Mouse (Mus musculus) testis, adult 2 months (tissue): ENCODE measurements around the gene Supt4a. TPM values are rescaled to one million over a fixed set of nuclear protein-coding genes. Genes with fewer than 3 reads are reported as not detected.
A peak's percentile ranks its signal among the peaks of the same experiment; 100 is the strongest.

Source experiments
- H3K27ac ChIP-seq: fragments of 200-500 bp; 2 replicates; pipeline ENCODE4 v1.5.1; 2012; ENCODE audit warnings: low read depth, low read length; ENCODE audit not compliant: control insufficient read depth, insufficient read depth
- H3K27me3 ChIP-seq: fragments of 200-500 bp; 2 replicates; pipeline ENCODE4 v1.6.1; 2012; ENCODE audit warnings: mild to moderate bottlenecking, low read length, moderate library complexity; ENCODE audit not compliant: control insufficient read depth, insufficient read depth
- H3K36me3 ChIP-seq: fragments of 200-500 bp; 2 replicates; pipeline ENCODE4 v1.6.1; 2012; ENCODE audit warnings: mild to moderate bottlenecking, low read length; ENCODE audit not compliant: control insufficient read depth, insufficient read depth
- H3K4me1 ChIP-seq: fragments of 200-500 bp; 2 replicates; pipeline ENCODE4 v1.6.1; 2012; ENCODE audit warnings: low read length; ENCODE audit not compliant: control insufficient read depth, insufficient read depth
- H3K4me3 ChIP-seq: fragments of 200-500 bp; 2 replicates; pipeline ENCODE4 v1.5.1; 2012; ENCODE audit warnings: low read depth, mild to moderate bottlenecking, low read length, moderate library complexity, mixed read lengths; ENCODE audit not compliant: control insufficient read depth
- CTCF ChIP-seq: fragments of 200-500 bp; IDR thresholded peaks from 2 replicates; pipeline ENCODE4 v1.5.1; 2012; ENCODE audit warnings: low read depth, mild to moderate bottlenecking, inconsistent platforms, low read length, moderate library complexity; ENCODE audit not compliant: control insufficient read depth, insufficient read depth, insufficient replicate concordance
- POLR2A ChIP-seq: fragments of 200-500 bp; IDR thresholded peaks from 2 replicates; pipeline ENCODE4 v1.6.1; 2012; ENCODE audit warnings: low read depth, mild to moderate bottlenecking, inconsistent platforms, low read length, moderate library complexity; ENCODE audit not compliant: control insufficient read depth
- polyA plus RNA-seq: library from polyadenylated mRNA; depleted of rRNA; stranded (reverse); fragments of >200 nt; gene quantifications from 2 replicates; pipeline ENCODE4 v1.2.3, GENCODE M21; 2012

Supt4a gene
- polyA plus RNA-seq, 1 experiment, result 54.9 TPM

DNA sequence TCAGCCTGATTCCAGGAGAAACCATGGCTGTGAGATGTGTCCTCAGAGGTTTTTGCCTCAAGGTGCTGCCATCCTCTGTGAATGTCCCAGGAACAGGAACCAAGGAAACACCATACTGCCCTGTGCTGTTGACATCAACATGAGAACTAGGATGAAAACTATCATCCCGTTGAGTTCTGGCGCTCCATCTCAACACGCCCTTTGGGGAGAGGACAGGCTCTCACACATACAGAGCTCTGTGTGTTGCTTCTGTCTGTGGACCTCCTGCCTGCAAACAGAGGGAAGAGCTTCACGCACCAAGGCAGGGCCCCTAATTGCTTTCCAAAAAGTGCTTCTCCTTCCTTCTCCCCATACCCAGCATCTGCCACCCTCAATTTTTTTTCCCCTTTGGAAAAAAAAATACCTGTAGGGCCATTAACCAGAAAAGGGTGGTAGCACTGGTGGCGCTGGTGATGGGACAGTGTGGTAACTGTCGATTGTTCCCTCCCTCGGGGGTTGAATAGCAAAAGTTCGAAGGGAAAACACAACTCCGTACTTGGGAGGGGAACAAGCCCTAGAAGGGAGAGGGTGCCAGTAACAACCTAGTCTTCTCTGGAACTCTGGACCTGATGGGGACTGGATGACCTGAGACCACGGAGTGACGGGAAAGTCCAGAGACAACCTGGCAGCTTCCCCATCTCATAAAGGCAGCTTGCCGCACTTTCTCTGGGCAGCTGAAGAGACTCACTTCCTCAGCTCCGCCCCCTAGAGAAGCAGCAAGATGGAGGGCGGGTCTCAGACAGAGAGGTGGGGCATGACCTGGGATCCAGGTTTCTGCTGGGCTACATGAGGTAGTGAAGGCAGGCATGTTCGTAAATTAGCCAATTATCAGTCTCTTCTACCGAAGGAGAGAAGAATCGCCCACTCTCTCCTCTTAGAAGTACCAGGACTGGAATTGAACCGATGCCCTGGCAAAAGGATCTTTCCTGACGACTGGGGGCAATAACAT lies 11.1 kb downstream of the Supt4a start:
- Histone ChIP-seq H3K27ac (no peak overlapping the region), H3K4me3 (peak overlapping the region; percentile 50), H3K27me3 (no peaks in the 10 kb centered on the region), H3K4me1 (peaks cover 14% of the 10 kb centered on the region), H3K36me3 (no peaks in the 10 kb centered on the region)
- TF ChIP-seq CTCF, result no peak
- TF ChIP-seq POLR2A, result no peak

DNA sequence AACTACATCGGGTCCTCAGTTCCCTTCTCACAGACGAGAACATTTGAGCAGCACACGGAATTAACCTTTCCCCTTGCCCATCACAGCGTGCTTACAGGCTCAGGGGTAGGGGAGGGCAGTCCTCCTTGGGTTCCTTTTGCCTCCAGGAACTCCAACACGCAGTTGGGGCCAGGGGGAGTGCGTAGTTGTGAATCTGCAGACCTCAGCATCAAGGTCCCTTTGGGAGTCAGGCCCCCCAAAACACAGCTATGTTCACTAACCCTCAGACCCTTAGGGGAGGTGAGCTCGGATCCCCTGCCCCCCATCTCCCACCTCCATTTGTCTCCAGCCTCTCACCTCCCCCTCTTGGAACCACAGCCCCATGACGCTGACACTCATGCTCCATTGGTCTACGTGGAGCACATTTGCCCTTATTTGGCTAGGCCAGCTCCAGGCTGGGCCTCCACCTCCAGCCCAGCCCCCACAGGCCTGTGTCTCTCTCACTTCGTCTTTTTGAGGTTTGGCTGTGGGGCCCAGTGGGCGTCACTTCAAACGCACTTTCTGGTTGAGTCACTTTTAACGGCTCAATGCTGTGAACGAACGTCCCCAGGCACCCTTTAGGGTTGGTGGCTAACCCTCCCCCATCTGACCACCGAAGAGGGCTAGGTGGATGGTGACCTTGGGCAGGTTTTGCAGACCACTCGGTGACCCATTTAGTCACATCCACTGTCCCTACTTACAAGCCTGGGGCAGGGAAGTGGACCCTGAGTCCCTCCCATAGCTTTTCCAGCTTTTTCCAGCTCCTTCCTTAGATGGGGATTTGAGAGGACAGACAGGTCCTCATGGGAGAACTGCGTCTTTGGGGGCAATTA lies 12.1 kb downstream of the Supt4a start:
- no peak for TF ChIP-seq POLR2A
- TF ChIP-seq CTCF, result no peak
- H3K27me3 ChIP-seq, result no peaks in the 10 kb centered on the region
- no peak overlapping the region; the same call in 1 of the 2 replicates for H3K4me3 ChIP-seq
- no peak overlapping the region for H3K27ac ChIP-seq
- no peaks in the 10 kb centered on the region for H3K36me3 ChIP-seq
- H3K4me1 ChIP-seq, result peaks cover 19% of the 10 kb centered on the region

DNA sequence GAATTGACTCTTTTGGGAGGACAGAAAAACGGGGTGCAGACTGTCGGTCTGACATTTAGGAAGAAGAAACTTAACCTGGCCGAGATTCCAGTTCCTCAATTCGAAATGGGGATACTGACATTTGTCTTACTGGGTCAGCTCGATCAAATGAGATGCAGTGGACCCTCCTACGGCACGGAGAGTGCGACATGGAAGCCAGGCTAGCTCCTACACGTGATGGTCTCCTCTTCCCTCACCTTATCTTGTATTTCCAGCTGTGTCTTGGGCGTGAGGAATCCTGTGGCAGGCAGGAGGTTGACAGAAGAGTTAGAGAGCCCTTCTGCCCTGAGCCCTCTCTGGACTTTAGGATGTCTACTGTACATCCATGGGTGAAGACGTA lies 12.7 kb downstream of the Supt4a start:
- Histone ChIP-seq H3K27me3 (no peaks in the 10 kb centered on the region), H3K27ac (no peak overlapping the region; the same call in 1 of the 2 replicates)

DNA sequence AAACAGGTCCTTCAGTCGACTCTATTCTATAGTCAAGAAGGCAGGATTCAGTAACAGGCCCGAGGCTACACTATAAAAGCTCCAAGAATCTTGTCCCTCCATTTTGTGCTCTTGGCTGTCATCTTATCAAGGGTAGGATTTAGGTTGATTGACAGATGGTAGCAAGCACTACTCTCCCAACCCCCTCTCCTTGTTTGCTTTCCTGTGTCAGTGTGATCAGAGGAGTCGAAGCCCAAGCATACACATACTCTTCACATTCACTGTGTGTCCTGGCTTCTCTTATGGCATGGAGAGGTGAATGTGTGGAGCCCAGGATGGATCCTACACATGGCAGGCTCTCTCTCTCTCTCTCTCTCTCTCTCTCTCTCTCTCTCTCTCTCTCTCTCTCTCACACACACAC lies 13.2 kb downstream of the Supt4a start:
- no peaks in the 10 kb centered on the region for H3K36me3 ChIP-seq
- no peak for TF ChIP-seq POLR2A
- no peak for TF ChIP-seq CTCF
- no peak overlapping the region for H3K27ac ChIP-seq
- H3K4me1 ChIP-seq, result peaks cover 30% of the 10 kb centered on the region
- H3K4me3 ChIP-seq, result no peak overlapping the region
- no peaks in the 10 kb centered on the region for H3K27me3 ChIP-seq

More for the DNA sequence above, 12.7 kb downstream of the Supt4a start:
- TF ChIP-seq CTCF (no peak), POLR2A (no peak)
- no peaks in the 10 kb centered on the region for H3K36me3 ChIP-seq
- H3K4me1 ChIP-seq, result peaks cover 25% of the 10 kb centered on the region
- no peak overlapping the region for H3K4me3 ChIP-seq

DNA sequence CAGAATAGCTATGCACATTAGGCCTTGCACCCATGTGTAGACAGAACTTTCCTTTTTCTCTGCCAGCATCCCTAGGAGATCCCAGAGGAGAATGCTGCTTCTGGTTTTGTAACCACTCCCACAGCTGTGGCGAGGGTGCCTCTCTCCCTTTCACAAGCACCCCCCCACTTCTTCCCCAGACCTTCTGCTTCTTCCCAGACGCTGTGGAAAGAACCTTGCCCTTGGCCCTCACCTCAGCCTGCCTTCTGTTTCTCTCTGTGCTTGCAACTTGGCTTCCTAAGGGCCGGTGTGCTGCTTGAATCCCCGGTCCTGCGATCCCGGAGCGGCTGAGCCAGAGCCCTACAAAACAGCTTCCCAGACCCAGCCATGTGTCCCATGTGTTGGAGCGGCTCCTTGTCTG lies 13.7 kb downstream of the Supt4a start:
- no peaks in the 10 kb centered on the region for H3K36me3 ChIP-seq
- TF ChIP-seq POLR2A (no peak), CTCF (no peak)
- H3K27me3 ChIP-seq, result no peaks in the 10 kb centered on the region
- H3K4me3 ChIP-seq, result no peak overlapping the region
- no peak overlapping the region for H3K27ac ChIP-seq
- H3K4me1 ChIP-seq, result peaks cover 31% of the 10 kb centered on the region

DNA sequence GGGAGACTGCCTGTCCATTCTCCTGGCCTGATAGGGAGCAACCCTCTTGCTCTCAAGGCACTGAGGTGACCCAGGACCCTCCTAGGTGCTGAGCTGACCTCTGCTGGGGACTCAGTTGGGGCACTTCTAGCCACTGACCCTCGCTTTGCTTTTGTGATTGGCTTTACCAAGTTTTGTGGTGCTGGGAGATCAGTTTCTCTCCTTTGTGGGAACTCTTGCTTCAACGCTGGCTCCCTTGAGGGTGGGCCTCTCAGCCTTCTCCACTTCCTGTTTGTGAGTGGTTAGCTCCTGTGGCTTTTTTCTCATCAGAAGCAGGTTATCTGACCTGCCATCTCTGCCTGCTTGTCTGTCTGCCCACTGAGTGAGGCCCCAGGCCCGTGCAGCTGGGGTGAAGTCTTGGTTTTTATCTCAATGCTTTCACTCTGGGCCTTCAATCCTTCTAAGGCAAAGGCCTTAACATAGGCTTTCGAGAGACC lies 14.2 kb downstream of the Supt4a start:
- H3K27me3 ChIP-seq, result no peaks in the 10 kb centered on the region
- H3K4me1 ChIP-seq, result peaks cover 34% of the 10 kb centered on the region
- H3K36me3 ChIP-seq, result no peaks in the 10 kb centered on the region
- H3K4me3 ChIP-seq, result no peak overlapping the region
- no peak overlapping the region for H3K27ac ChIP-seq
- TF ChIP-seq CTCF (no peak), POLR2A (no peak)

DNA sequence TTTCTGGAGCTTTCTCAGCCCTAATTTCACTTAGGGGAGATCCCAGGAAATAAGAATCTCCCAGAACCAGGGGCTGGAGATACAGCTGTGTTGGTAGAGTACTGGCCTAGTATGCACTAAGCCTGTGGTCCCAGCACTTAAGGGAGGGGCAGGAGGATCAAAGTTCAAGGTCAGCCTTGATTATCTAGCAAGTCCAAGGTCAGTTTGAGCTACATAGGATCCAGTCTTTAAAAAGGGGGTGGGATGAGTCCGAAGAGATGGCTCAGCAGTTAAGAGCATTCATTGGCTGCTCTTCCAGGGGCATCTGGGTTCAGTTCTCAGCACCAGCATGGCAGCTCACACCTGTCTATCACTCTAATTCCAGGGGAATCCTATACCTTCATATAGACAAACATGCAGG lies 15.0 kb downstream of the Supt4a start:
- no peaks in the 10 kb centered on the region for H3K27me3 ChIP-seq
- peaks cover 36% of the 10 kb centered on the region for H3K4me1 ChIP-seq
- TF ChIP-seq POLR2A (no peak), CTCF (no peak)
- H3K36me3 ChIP-seq, result no peaks in the 10 kb centered on the region
- no peak overlapping the region for H3K4me3 ChIP-seq
- no peak overlapping the region for H3K27ac ChIP-seq
